In genomic region chr4:57023527-57023926, GRCm38 (mm10) we compare ENCODE assay signal across 27 mouse cellular contexts. TPM values are rescaled to one million over a fixed set of nuclear protein-coding genes. Genes with fewer than 3 reads are reported as not detected.
DNase-seq lines count a peak whose midpoint lies in the region; ATAC-seq and TF ChIP-seq lines count a peak whose summit lies in the region.
"Had no signal": no experiment of that assay in that cellular context is flagged by ENCODE, and none has a peak within 500 bp of the region (broad histone marks: within the 10 kb centered on the region; RNA-seq: fewer than 3 reads in every experiment).

No protein-coding gene starts in this region.

- TF ChIP-seq EP300 in stomach, postnatal 0 days (optimal IDR thresholded peaks at IDR 0.05) = no peak

- no peak overlapping the region for H3K9ac ChIP-seq in kidney, postnatal 0 days (ENCODE audit: low read depth, low read length)
- H3K9ac ChIP-seq in stomach, postnatal 0 days (ENCODE audit: low read length) = no peak overlapping the region
- H3K9ac ChIP-seq: embryonic facial prominence, embryonic 12.5 days; forebrain, embryonic 13.5 days; kidney, embryonic 15.5 days had no signal

- 0 out of 2 replicates have a peak, but pooled peaks have one; percentile 2 for TF ChIP-seq CTCF in kidney, postnatal 0 days (IDR thresholded peaks at IDR 0.05; ENCODE audit: low read depth)
- no peak for TF ChIP-seq CTCF in stomach, postnatal 0 days (IDR thresholded peaks at IDR 0.05; ENCODE audit: low read depth)

- H3K9me3 ChIP-seq in kidney, postnatal 0 days (replicated peaks; ENCODE audit: low read length) = no peaks in the 10 kb centered on the region
- no peaks in the 10 kb centered on the region for H3K9me3 ChIP-seq in stomach, postnatal 0 days (ENCODE audit: control insufficient read depth, low read length)
- H3K9me3 ChIP-seq: embryonic facial prominence, embryonic 12.5 days; forebrain, embryonic 13.5 days; kidney, embryonic 15.5 days had no signal

- H3K4me1 ChIP-seq in kidney, postnatal 0 days (replicated peaks; ENCODE audit: insufficient read depth, low read length) = no peaks in the 10 kb centered on the region
- no peaks in the 10 kb centered on the region for H3K4me1 ChIP-seq in stomach, postnatal 0 days (replicated peaks; ENCODE audit: control insufficient read depth, insufficient read depth)
- H3K4me1 ChIP-seq: embryonic facial prominence, embryonic 12.5 days; forebrain, embryonic 13.5 days had no signal

- H3K4me3 ChIP-seq in kidney, postnatal 0 days (replicated peaks; ENCODE audit: low read depth, low read length) = no peak overlapping the region
- H3K4me3 ChIP-seq in stomach, postnatal 0 days (ENCODE audit: low read depth, low read length) = no peak overlapping the region
- H3K4me3 ChIP-seq: embryonic facial prominence, embryonic 12.5 days; erythroblast, embryonic 14.5 days; forebrain, embryonic 13.5 days; kidney, embryonic 15.5 days; left cerebral cortex, adult 2 months had no signal

- WGBS in kidney, postnatal 0 days = 40% methylated on average over 3 of the region's 3 CpGs
- WGBS in stomach, postnatal 0 days = 61% methylated on average over 3 of the region's 3 CpGs

- H3K4me2 ChIP-seq in kidney, postnatal 0 days (ENCODE audit: low read length) = no peak overlapping the region
- H3K4me2 ChIP-seq in stomach, postnatal 0 days (replicated peaks; ENCODE audit: low read depth) = no peak overlapping the region
- H3K4me2 ChIP-seq: embryonic facial prominence, embryonic 12.5 days; forebrain, embryonic 13.5 days; heart, embryonic 11.5 days; kidney, embryonic 15.5 days had no signal

- H3K27ac ChIP-seq in kidney, postnatal 0 days = no peak overlapping the region
- no peak overlapping the region for H3K27ac ChIP-seq in stomach, postnatal 0 days (replicated peaks)
- H3K27ac ChIP-seq: embryonic facial prominence, embryonic 12.5 days; forebrain, embryonic 13.5 days; kidney, embryonic 15.5 days; left cerebral cortex, adult 2 months had no signal

- H3K27me3 ChIP-seq in kidney, postnatal 0 days (ENCODE audit: insufficient read depth, low read length) = no peaks in the 10 kb centered on the region
- no peaks in the 10 kb centered on the region for H3K27me3 ChIP-seq in stomach, postnatal 0 days (ENCODE audit: control insufficient read depth, insufficient read depth, low read length)
- H3K27me3 ChIP-seq: embryonic facial prominence, embryonic 12.5 days; forebrain, embryonic 13.5 days; kidney, embryonic 15.5 days had no signal

- no peak; the same call in 1 of the 2 replicates for ATAC-seq in kidney, postnatal 0 days (replicated peaks; ENCODE audit: low FRiP score, low read depth)
- ATAC-seq in stomach, postnatal 0 days (ENCODE audit: low FRiP score, low TSS enrichment) = no peak
- ATAC-seq: forebrain, embryonic 13.5 days; hindbrain, embryonic 16.5 days; intestine, embryonic 16.5 days had no signal

- DNase-seq in kidney, postnatal 0 days (ENCODE audit: low spot score) = no peak
- DNase-seq in kidney, postnatal 36 days = no peak
- peak; percentile 43 to 44 for DNase-seq in spleen, postnatal 36 days (ENCODE audit: low spot score in 2 of 2)
- no peak for DNase-seq in spleen, adult 18-20 months
- DNase-seq in induced T-regulatory cell, adult 2 months (ENCODE audit: low read depth) = peak; percentile 12
- no peak for DNase-seq in frontal cortex, postnatal 25 days (ENCODE audit: low spot score in 2 of 2)
- no peak for DNase-seq in stomach, postnatal 0 days (ENCODE audit: low spot score)
- DNase-seq: adrenal gland, adult 8-10 months; cerebellum, adult 18-20 months; cerebellum, postnatal 14 days; gastrocnemius, postnatal 10 days; layer of hippocampus, adult 9-11 months; liver; lung, postnatal 14 days; midbrain, embryonic 14.5 days; right cerebral cortex, postnatal 14 days; thymus, adult 2 months had no signal

- H3K36me3 ChIP-seq in kidney, postnatal 0 days (ENCODE audit: insufficient read depth, low read length) = no peaks in the 10 kb centered on the region
- no peaks in the 10 kb centered on the region for H3K36me3 ChIP-seq in stomach, postnatal 0 days (ENCODE audit: control insufficient read depth, insufficient read depth, low read length)
- H3K36me3 ChIP-seq: embryonic facial prominence, embryonic 12.5 days; kidney, embryonic 15.5 days had no signal

RNA-seq across cellular contexts. Expression of gene Frrs1l, which starts 33.3 kb away (rescaled TPM):
- 0.12 and 0.14 TPM in 2 replicates for polyA plus RNA-seq in kidney, postnatal 0 days (2015; fragmentation: Nextera tagmentation; extraction: Ambion mirVana)
- 0.21 TPM in 2 replicates for polyA plus RNA-seq in stomach, postnatal 0 days (2015; fragmentation: Nextera tagmentation; extraction: Ambion mirVana)
- polyA plus RNA-seq: erythroblast, embryonic 14.5 days; heart, postnatal 0 days; spleen, adult 2 months; thymus, adult 2 months had no signal

Comparison
In these comparisons a context has a peak if more than half of its experiments do, and no peak if none do; other contexts are left out.
1. DNase-seq: peak in spleen, postnatal 36 days (2 of 2) and induced T-regulatory cell, adult 2 months (single experiment); none in kidney, postnatal 0 days (single experiment), kidney, postnatal 36 days (0 of 2), spleen, adult 18-20 months (0 of 2), frontal cortex, postnatal 25 days (0 of 2) and stomach, postnatal 0 days (single experiment).